Mouse (Mus musculus): ENCODE measurements at regions not wholly inside any gene's neighbourhood (a gene's known extent, or its start where the extent isn't known, plus 50 kb on each side); places are given as distances from the start of the nearest gene placed in this dataset.

DNA sequence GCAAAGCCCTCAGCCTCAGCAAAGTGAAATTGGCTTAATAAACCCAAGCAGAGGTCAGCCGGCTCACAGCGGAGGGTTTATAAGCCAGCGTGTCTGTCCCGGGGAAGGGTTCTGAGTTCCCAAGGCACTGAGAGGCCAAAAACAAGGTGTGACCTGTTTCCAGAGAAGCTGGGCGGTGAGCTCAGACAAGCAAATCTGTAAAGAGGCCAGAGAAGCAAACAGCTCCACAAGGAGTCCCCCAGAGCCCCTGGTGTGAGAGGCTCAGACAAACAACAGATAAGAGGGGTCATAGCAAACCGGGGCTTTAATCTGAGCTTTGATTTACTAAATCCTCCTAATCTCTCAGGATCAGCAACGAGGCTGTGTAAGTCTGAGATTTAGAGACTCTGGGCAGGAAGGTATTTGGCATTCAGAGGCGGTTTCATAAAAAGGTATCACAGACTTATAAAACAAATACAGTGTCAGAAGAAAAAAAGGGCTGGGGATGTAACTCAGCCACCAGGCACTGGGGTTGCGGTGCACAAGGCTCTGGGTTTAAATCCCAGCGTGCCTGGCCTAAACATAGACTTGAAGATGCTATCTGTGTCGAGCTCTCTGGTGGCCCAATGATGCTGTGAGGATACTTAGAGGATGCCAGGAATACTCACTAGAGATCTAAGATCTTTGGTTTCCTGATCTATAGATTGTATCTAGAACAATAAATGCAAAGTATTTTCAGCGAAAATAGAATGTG, 67.8 kb upstream of the Glrp1 start:
- no peak for ATAC-seq (ENCODE audit: insufficient read depth)
- 55% methylated on average over 12 of the region's 12 CpGs for WGBS (ENCODE audit: insufficient replicate concordance)
- H3K27ac ChIP-seq = no peak overlapping the region

DNA sequence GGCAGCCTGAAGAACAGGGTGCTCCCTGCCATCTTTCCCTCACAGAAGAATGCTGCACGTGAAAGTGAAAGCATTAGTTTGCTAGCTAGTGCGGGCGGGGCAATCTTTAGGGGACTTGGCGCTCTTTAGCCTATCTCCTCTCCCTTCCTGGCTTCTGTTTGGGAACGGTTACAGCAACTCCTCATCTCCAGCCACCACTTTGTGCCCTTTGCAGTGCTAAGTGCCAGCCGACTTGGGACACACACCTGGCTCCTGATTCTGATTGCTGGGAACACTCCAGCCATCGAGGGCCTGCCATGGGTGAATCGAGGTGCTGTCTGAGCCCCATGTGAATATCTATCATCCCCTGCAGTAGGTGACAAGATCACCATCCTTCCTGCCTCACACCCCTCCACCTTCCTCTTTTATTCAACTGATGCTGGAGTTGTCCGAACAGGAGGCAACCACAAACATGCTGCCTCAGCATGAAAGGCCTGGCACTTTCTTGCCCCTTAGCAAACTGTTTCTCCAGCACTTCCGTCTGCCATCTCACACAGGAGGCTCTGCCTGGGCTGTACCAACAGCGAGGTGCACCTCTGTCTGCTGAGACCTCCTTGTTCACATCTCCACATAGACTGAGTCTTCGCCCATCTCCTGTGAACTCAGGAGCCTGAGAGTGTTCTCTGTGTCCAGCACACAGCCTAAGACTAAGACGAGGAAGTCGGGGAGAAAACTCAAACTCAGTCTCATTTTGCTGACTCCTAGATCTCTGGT, 66.2 kb upstream of the Glrp1 start:
- no peak for DNase-seq (ENCODE audit: low read depth in 3 of 3, low spot score in 3 of 3)
- Histone ChIP-seq H3K4me3 (ENCODE audit: insufficient read depth in 1 of 2, low read depth in 2 of 2, low read length in 2 of 2) (peak overlapping the region in 1 of 2 experiments; percentile 20; a peak in 1 of 4 replicates), H3K9me3 (ENCODE audit: control insufficient read depth, low read length) (no peaks in the 10 kb centered on the region), H3K36me3 (replicated peaks; ENCODE audit: control insufficient read depth, insufficient read depth, low read depth) (no peaks in the 10 kb centered on the region), H3K4me1 (replicated peaks; ENCODE audit: control insufficient read depth in 2 of 2, insufficient read depth in 2 of 2, low read length in 1 of 2) (peaks cover 0 to 2% of the 10 kb centered on the region in 2 experiments; a peak in 1 of 4 replicates), H3K27me3 (ENCODE audit: control insufficient read depth, insufficient read depth, low read length) (no peaks in the 10 kb centered on the region), H3K27ac (no peak overlapping the region), H3K4me2 (ENCODE audit: low read depth) (peak overlapping the region; percentile 17), H3K9ac (replicated peaks) (no peak overlapping the region)
- 21% methylated on average over 14 of the region's 14 CpGs for WGBS (ENCODE audit: insufficient replicate concordance)
- ATAC-seq (ENCODE audit: insufficient read depth) = no peak
- TF ChIP-seq CTCF (IDR thresholded peaks at IDR 0.05; ENCODE audit: low read depth) = no peak
- no peak for TF ChIP-seq EP300 (IDR thresholded peaks at IDR 0.05; ENCODE audit: low read depth)

More for the DNA sequence above, 67.8 kb upstream of the Glrp1 start:
- no peak overlapping the region for H3K9ac ChIP-seq (replicated peaks)
- H3K4me1 ChIP-seq (replicated peaks; ENCODE audit: control insufficient read depth in 2 of 2, insufficient read depth in 2 of 2, low read length in 1 of 2) = peaks cover 0 to 2% of the 10 kb centered on the region in 2 experiments; a peak in 1 of 4 replicates
- no peaks in the 10 kb centered on the region for H3K27me3 ChIP-seq (ENCODE audit: control insufficient read depth, insufficient read depth, low read length)
- H3K9me3 ChIP-seq (ENCODE audit: control insufficient read depth, low read length) = no peaks in the 10 kb centered on the region
- no peak overlapping the region for H3K4me3 ChIP-seq (ENCODE audit: insufficient read depth in 1 of 2, low read depth in 2 of 2, low read length in 2 of 2)
- H3K36me3 ChIP-seq (replicated peaks; ENCODE audit: control insufficient read depth, insufficient read depth, low read depth) = no peaks in the 10 kb centered on the region
- no peak overlapping the region for H3K4me2 ChIP-seq (ENCODE audit: low read depth)
- TF ChIP-seq EP300 (IDR thresholded peaks at IDR 0.05; ENCODE audit: low read depth) (no peak), CTCF (IDR thresholded peaks at IDR 0.05; ENCODE audit: low read depth) (no peak)
- no peak for DNase-seq (ENCODE audit: low read depth in 3 of 3, low spot score in 3 of 3)

DNA sequence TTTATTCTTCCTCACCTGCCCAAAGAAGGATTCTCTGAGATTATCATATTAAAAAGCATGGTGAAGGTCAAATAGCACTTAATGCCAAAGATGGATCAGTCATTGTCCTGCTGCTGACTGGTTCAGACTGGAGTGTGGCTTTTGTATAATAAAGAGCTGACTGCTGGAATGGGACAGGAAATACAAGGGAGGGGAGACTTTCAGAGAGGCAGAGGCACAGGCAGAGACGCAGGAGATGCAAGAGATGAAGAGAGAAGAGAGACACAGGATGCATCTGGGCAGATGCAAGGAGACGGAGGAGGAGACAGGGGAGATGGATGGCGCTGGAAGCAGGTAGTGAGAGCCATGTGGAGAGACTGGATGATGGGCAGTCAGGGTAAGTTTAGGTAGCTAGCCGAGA, 65.4 kb upstream of the Glrp1 start:
- Histone ChIP-seq H3K27ac (no peak overlapping the region), H3K4me3 (ENCODE audit: insufficient read depth in 1 of 2, low read depth in 2 of 2, low read length in 2 of 2) (no peak overlapping the region), H3K36me3 (replicated peaks; ENCODE audit: control insufficient read depth, insufficient read depth, low read depth) (no peaks in the 10 kb centered on the region), H3K4me1 (replicated peaks; ENCODE audit: control insufficient read depth in 2 of 2, insufficient read depth in 2 of 2, low read length in 1 of 2) (peaks cover 0 to 2% of the 10 kb centered on the region in 2 experiments; a peak in 1 of 4 replicates), H3K9me3 (ENCODE audit: control insufficient read depth, low read length) (no peaks in the 10 kb centered on the region), H3K4me2 (ENCODE audit: low read depth) (peak overlapping the region; percentile 17), H3K27me3 (ENCODE audit: control insufficient read depth, insufficient read depth, low read length) (no peaks in the 10 kb centered on the region), H3K9ac (replicated peaks) (no peak overlapping the region)
- DNase-seq (ENCODE audit: low read depth in 3 of 3, low spot score in 3 of 3) = no peak
- WGBS (ENCODE audit: insufficient replicate concordance) = 52% methylated on average over 4 of the region's 4 CpGs
- no peak for TF ChIP-seq CTCF (IDR thresholded peaks at IDR 0.05; ENCODE audit: low read depth)
- TF ChIP-seq EP300 (IDR thresholded peaks at IDR 0.05; ENCODE audit: low read depth) = no peak
- ATAC-seq (ENCODE audit: insufficient read depth) = no peak

DNA sequence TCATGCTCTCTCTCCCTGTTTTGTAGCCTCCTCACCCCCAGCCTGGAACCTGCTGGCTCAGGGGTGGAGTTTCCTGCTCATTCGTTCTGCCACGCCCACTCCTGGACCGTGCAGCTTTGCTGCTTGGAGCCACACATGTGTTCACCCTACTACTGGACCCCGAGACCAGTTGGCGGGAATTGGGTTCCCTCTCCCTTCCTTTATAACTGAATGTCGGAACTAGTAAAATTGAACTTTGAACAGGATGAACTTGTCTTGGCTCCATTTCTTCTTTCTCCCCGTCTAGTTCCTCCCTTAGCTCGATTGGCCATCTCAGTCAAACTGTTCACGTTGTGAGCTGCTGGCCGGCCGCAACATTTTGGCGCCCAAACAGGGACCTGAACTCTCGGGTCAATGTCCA, 62.3 kb upstream of the Glrp1 start:
- WGBS (ENCODE audit: insufficient replicate concordance) = 79% methylated on average over 13 of the region's 13 CpGs
- Histone ChIP-seq H3K36me3 (replicated peaks; ENCODE audit: control insufficient read depth, insufficient read depth, low read depth) (no peaks in the 10 kb centered on the region), H3K4me2 (ENCODE audit: low read depth) (no peak overlapping the region), H3K4me1 (replicated peaks; ENCODE audit: control insufficient read depth in 2 of 2, insufficient read depth in 2 of 2, low read length in 1 of 2) (peaks cover 0 to 2% of the 10 kb centered on the region in 2 experiments; a peak in 1 of 4 replicates), H3K27me3 (ENCODE audit: control insufficient read depth, insufficient read depth, low read length) (no peaks in the 10 kb centered on the region), H3K4me3 (ENCODE audit: insufficient read depth in 1 of 2, low read depth in 2 of 2, low read length in 2 of 2) (no peak overlapping the region), H3K9me3 (ENCODE audit: control insufficient read depth, low read length) (no peaks in the 10 kb centered on the region), H3K9ac (replicated peaks) (no peak overlapping the region), H3K27ac (no peak overlapping the region)
- ATAC-seq (ENCODE audit: insufficient read depth) (no peak), DNase-seq (ENCODE audit: low read depth in 3 of 3, low spot score in 3 of 3) (no peak)
- TF ChIP-seq EP300 (IDR thresholded peaks at IDR 0.05; ENCODE audit: low read depth) (no peak), CTCF (IDR thresholded peaks at IDR 0.05; ENCODE audit: low read depth) (no peak)

DNA sequence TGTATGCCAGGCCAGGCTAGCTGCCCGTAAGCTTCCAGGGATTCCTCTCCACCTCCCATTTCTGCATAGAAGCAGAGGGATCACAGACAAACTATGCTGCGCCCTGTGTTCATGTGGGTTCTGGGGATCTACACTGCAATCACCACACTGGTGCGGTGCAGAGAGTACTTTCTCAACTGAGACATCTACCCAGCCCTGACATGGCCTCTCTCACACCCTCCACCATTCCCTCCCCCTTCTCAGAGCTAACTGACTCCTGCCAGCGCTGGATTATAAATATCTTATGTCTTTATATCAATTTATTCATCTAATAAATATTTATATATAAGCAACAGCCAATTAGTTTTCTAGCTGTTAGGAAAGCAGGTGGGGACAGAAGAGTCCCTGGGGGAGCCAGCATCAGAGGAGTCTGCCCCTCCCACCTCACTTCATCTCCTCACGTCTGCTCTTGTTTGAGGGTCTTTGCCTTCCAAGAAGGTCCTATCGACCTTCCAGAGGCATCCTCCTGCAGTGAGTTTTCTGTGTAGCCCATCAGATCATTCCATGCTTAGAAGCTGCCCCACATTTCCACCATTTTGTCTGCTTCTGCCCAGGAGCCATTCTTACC, 58.7 kb upstream of the Glrp1 start:
- Histone ChIP-seq H3K4me3 (ENCODE audit: insufficient read depth in 1 of 2, low read depth in 2 of 2, low read length in 2 of 2) (no peak overlapping the region), H3K27ac (no peak overlapping the region), H3K4me1 (replicated peaks; ENCODE audit: control insufficient read depth in 2 of 2, insufficient read depth in 2 of 2, low read length in 1 of 2) (no peaks in the 10 kb centered on the region), H3K4me2 (ENCODE audit: low read depth) (no peak overlapping the region), H3K27me3 (ENCODE audit: control insufficient read depth, insufficient read depth, low read length) (no peaks in the 10 kb centered on the region), H3K9me3 (ENCODE audit: control insufficient read depth, low read length) (no peaks in the 10 kb centered on the region), H3K9ac (replicated peaks) (no peak overlapping the region), H3K36me3 (replicated peaks; ENCODE audit: control insufficient read depth, insufficient read depth, low read depth) (no peaks in the 10 kb centered on the region)
- ATAC-seq (ENCODE audit: insufficient read depth) = no peak
- DNase-seq (ENCODE audit: low read depth in 3 of 3, low spot score in 3 of 3) = no peak
- TF ChIP-seq CTCF (IDR thresholded peaks at IDR 0.05; ENCODE audit: low read depth) (no peak), EP300 (IDR thresholded peaks at IDR 0.05; ENCODE audit: low read depth) (no peak)
- 68% methylated on average over 6 of the region's 6 CpGs for WGBS (ENCODE audit: insufficient replicate concordance)
